Mouse (Mus musculus): ENCODE results near the gene Brix1. TPM values are rescaled to one million over a fixed set of nuclear protein-coding genes. Genes with fewer than 3 reads are reported as not detected.
"Not testable (repeated sequence)": the region's sequence is repeated elsewhere in the genome, so short reads cannot be mapped to it uniquely, and the experiment has no call there.

Gene Brix1
- polyA plus RNA-seq (2012; ENCODE audit: insufficient read depth, insufficient read length, low replicate concordance, missing spikeins): not detected in 2 replicates

- WGBS: under 1% methylated on average over 58 of the region's 58 CpGs
- H3K27ac ChIP-seq (ENCODE audit: insufficient read depth, low read depth, low read length): 0 out of 2 replicates have a peak within 1 kb of the TSS, but pooled peaks have one; percentile 24
- TF ChIP-seq POLR2A (IDR thresholded peaks at IDR 0.05; ENCODE audit: insufficient read depth, low read depth, low read length): peak; percentile 61
- no peak for TF ChIP-seq CTCF (IDR thresholded peaks at IDR 0.05; ENCODE audit: insufficient read depth, low read depth, low read length)
- peak within 1 kb of the TSS; percentile 57 for H3K4me3 ChIP-seq (ENCODE audit: insufficient read depth, low read depth, low read length)
- no peaks in the 10 kb centered on the region for H3K4me1 ChIP-seq (ENCODE audit: control insufficient read depth, insufficient read depth, low read length)
These were observed at the start of gene Brix1, which contains the start of gene Rad1 for GRCm38 (mm10) chr15:10485484-10486364. Gene Brix1, minus strand, starts transcription at chr15:10485947. Gene Rad1, plus strand, starts transcription at chr15:10486018.

GRCm38 (mm10) chr15:10534591-10534990 is 48.8 kb upstream of the Brix1 start:
- TF ChIP-seq POLR2A (IDR thresholded peaks at IDR 0.05; ENCODE audit: insufficient read depth, low read depth, low read length) (no peak), CTCF (IDR thresholded peaks at IDR 0.05; ENCODE audit: insufficient read depth, low read depth, low read length) (no peak)
- H3K4me1 ChIP-seq (ENCODE audit: control insufficient read depth, insufficient read depth, low read length): no peaks in the 10 kb centered on the region
- no peak overlapping the region for H3K27ac ChIP-seq (ENCODE audit: insufficient read depth, low read depth, low read length)
- 90% methylated on average over 5 of the region's 5 CpGs for WGBS
- H3K4me3 ChIP-seq (ENCODE audit: insufficient read depth, low read depth, low read length): no peak overlapping the region

GRCm38 (mm10) chr15:10533361-10533760 is 47.6 kb upstream of the Brix1 start:
- not testable (repeated sequence) for H3K4me3 ChIP-seq (ENCODE audit: insufficient read depth, low read depth, low read length); H3K4me1 ChIP-seq (ENCODE audit: control insufficient read depth, insufficient read depth, low read length); H3K27ac ChIP-seq (ENCODE audit: insufficient read depth, low read depth, low read length)
- WGBS: 63% methylated on average over 10 of the region's 10 CpGs

- 81% methylated on average over 4 of the region's 4 CpGs for WGBS
- H3K27ac ChIP-seq (ENCODE audit: insufficient read depth, low read depth, low read length): no peak overlapping the region
- H3K4me3 ChIP-seq (ENCODE audit: insufficient read depth, low read depth, low read length): no peak overlapping the region
- TF ChIP-seq CTCF (IDR thresholded peaks at IDR 0.05; ENCODE audit: insufficient read depth, low read depth, low read length) (no peak), POLR2A (IDR thresholded peaks at IDR 0.05; ENCODE audit: insufficient read depth, low read depth, low read length) (no peak)
- H3K4me1 ChIP-seq (ENCODE audit: control insufficient read depth, insufficient read depth, low read length): no peaks in the 10 kb centered on the region
These were observed 45.6 kb upstream of the Brix1 start for GRCm38 (mm10) chr15:10531352-10531751.

- no peak for TF ChIP-seq POLR2A (IDR thresholded peaks at IDR 0.05; ENCODE audit: insufficient read depth, low read depth, low read length)
- no peak for TF ChIP-seq CTCF (IDR thresholded peaks at IDR 0.05; ENCODE audit: insufficient read depth, low read depth, low read length)
- Histone ChIP-seq H3K27ac (ENCODE audit: insufficient read depth, low read depth, low read length) (no peak overlapping the region), H3K4me3 (ENCODE audit: insufficient read depth, low read depth, low read length) (no peak overlapping the region), H3K4me1 (ENCODE audit: control insufficient read depth, insufficient read depth, low read length) (no peaks in the 10 kb centered on the region)
- WGBS: 85% methylated on average over 1 of the region's 1 CpGs
These were observed 40.1 kb upstream of the Brix1 start for GRCm38 (mm10) chr15:10525896-10526295.

- no peak overlapping the region for H3K27ac ChIP-seq (ENCODE audit: insufficient read depth, low read depth, low read length)
- H3K4me3 ChIP-seq (ENCODE audit: insufficient read depth, low read depth, low read length): no peak overlapping the region
- H3K4me1 ChIP-seq (ENCODE audit: control insufficient read depth, insufficient read depth, low read length): no peaks in the 10 kb centered on the region
- TF ChIP-seq POLR2A (IDR thresholded peaks at IDR 0.05; ENCODE audit: insufficient read depth, low read depth, low read length): no peak
- no peak for TF ChIP-seq CTCF (IDR thresholded peaks at IDR 0.05; ENCODE audit: insufficient read depth, low read depth, low read length)
- 81% methylated on average over 7 of the region's 7 CpGs for WGBS
These were observed 29.4 kb upstream of the Brix1 start for GRCm38 (mm10) chr15:10515166-10515565.

- Histone ChIP-seq H3K4me1 (ENCODE audit: control insufficient read depth, insufficient read depth, low read length) (no peaks in the 10 kb centered on the region), H3K27ac (ENCODE audit: insufficient read depth, low read depth, low read length) (no peak overlapping the region), H3K4me3 (ENCODE audit: insufficient read depth, low read depth, low read length) (no peak overlapping the region)
- no peak for TF ChIP-seq CTCF (IDR thresholded peaks at IDR 0.05; ENCODE audit: insufficient read depth, low read depth, low read length)
- TF ChIP-seq POLR2A (IDR thresholded peaks at IDR 0.05; ENCODE audit: insufficient read depth, low read depth, low read length): no peak
- WGBS: 78% methylated on average over 11 of the region's 11 CpGs
These were observed 20.4 kb upstream of the Brix1 start for GRCm38 (mm10) chr15:10506099-10506498.

- no peak for TF ChIP-seq POLR2A (IDR thresholded peaks at IDR 0.05; ENCODE audit: insufficient read depth, low read depth, low read length)
- peak; percentile 67 for TF ChIP-seq CTCF (IDR thresholded peaks at IDR 0.05; ENCODE audit: insufficient read depth, low read depth, low read length)
- Histone ChIP-seq H3K4me1 (ENCODE audit: control insufficient read depth, insufficient read depth, low read length) (no peaks in the 10 kb centered on the region), H3K27ac (ENCODE audit: insufficient read depth, low read depth, low read length) (no peak overlapping the region), H3K4me3 (ENCODE audit: insufficient read depth, low read depth, low read length) (no peak overlapping the region)
- WGBS: 56% methylated on average over 11 of the region's 11 CpGs
These were observed 15.3 kb upstream of the Brix1 start for GRCm38 (mm10) chr15:10500838-10501719.

GRCm38 (mm10) chr15:10500035-10500434 is 14.3 kb upstream of the Brix1 start:
- WGBS: 89% methylated on average over 5 of the region's 5 CpGs
- no peaks in the 10 kb centered on the region for H3K4me1 ChIP-seq (ENCODE audit: control insufficient read depth, insufficient read depth, low read length)
- no peak overlapping the region for H3K27ac ChIP-seq (ENCODE audit: insufficient read depth, low read depth, low read length)
- no peak overlapping the region for H3K4me3 ChIP-seq (ENCODE audit: insufficient read depth, low read depth, low read length)
- TF ChIP-seq POLR2A (IDR thresholded peaks at IDR 0.05; ENCODE audit: insufficient read depth, low read depth, low read length) (no peak), CTCF (IDR thresholded peaks at IDR 0.05; ENCODE audit: insufficient read depth, low read depth, low read length) (no peak)

Data from olfactory bulb, adult 2 months (tissue).